Mouse (Mus musculus) kidney, adult 2 months (tissue): ENCODE results near the gene 4930404H24Rik. TPM values are rescaled to one million over a fixed set of nuclear protein-coding genes. Genes with fewer than 3 reads are reported as not detected.

Experiments
- DNase-seq: peaks from one replicate; pipeline ENCODE4 v3.0.0; 2021
- H3K27ac ChIP-seq: fragments of 200-500 bp; 2 replicates; pipeline ENCODE4 v1.5.1; 2012; ENCODE audit warnings: low read depth, low read length, control low read depth, inconsistent platforms; ENCODE audit not compliant: insufficient read depth
- H3K27me3 ChIP-seq: fragments of 200-500 bp; replicated peaks from 2 replicates; pipeline ENCODE4 v1.6.1; 2012; ENCODE audit warnings: mild to moderate bottlenecking, moderate library complexity, low read length, inconsistent platforms; ENCODE audit not compliant: control insufficient read depth, insufficient read depth
- H3K36me3 ChIP-seq: fragments of 200-500 bp; 2 replicates; pipeline ENCODE4 v1.6.1; 2012; ENCODE audit warnings: mild to moderate bottlenecking, moderate library complexity, low read length, inconsistent platforms; ENCODE audit not compliant: control insufficient read depth, insufficient read depth
- H3K4me1 ChIP-seq: fragments of 200-500 bp; 2 replicates; pipeline ENCODE4 v1.6.1; 2011; ENCODE audit warnings: low read length; ENCODE audit not compliant: control insufficient read depth, insufficient read depth
- H3K4me3 ChIP-seq: fragments of 200-500 bp; 2 replicates; pipeline ENCODE4 v1.5.1; 2011; ENCODE audit warnings: mild to moderate bottlenecking, low read depth, low read length, control low read depth; ENCODE audit not compliant: insufficient read depth
- CTCF ChIP-seq: fragments of 200-500 bp; conservative IDR thresholded peaks from 2 replicates; pipeline ENCODE4 v1.5.1; 2011; ENCODE audit warnings: low read depth, mild to moderate bottlenecking, control low read depth, low read length, moderate library complexity, mixed read lengths; ENCODE audit not compliant: insufficient read depth, insufficient read length
- POLR2A ChIP-seq: fragments of 200-500 bp; IDR thresholded peaks from one replicate; pipeline ENCODE4 v1.6.1; 2011; ENCODE audit warnings: low read depth, low read length, control low read depth
- WGBS: fragments of 180-500 bp; shearing (Covaris S2); methylation state at CpG from one replicate; pipeline ENCODE4 v1.1.7; 2018; 5-methylcytosine and 5-hydroxymethylcytosine counted together
- polyA plus RNA-seq: library from polyadenylated mRNA; depleted of rRNA; stranded (reverse); fragments of >200 nt; gene quantifications from 2 replicates; pipeline ENCODE4 v1.2.3, GENCODE M21; 2012

4930404H24Rik gene
- polyA plus RNA-seq, 1 experiment, result not detected

DNA sequence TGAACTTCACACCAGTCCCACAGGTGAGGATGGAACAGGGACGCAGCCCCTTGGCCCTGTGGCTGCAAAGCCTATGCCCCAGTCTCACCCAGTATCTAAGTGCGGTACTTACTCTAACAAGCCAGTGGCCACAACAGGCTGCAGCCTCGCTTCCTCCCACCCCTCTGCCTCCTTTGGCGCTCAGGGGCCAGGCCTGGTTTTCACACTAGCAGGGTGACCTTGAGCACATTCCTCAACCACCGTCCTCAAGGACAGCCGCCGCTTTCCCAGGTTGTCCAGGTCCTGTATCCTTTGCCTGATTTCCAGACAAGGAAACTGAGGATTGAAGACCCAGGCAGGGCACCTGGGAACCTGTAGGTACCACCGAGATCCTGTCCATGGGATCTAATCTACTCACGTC lies 30.6 kb downstream of the 4930404H24Rik start:
- no peak overlapping the region for H3K27ac ChIP-seq
- no peak for TF ChIP-seq CTCF
- TF ChIP-seq POLR2A, result no peak
- H3K36me3 ChIP-seq, result no peaks in the 10 kb centered on the region
- no peak for DNase-seq
- no peaks in the 10 kb centered on the region for H3K27me3 ChIP-seq
- no peak overlapping the region for H3K4me3 ChIP-seq
- 66% methylated on average over 9 of the region's 9 CpGs for WGBS
- H3K4me1 ChIP-seq, result 0 out of 2 replicates have a peak, but pooled peaks cover 3% of the 10 kb centered on the region

GRCm38 (mm10) chr2:153523656-153524055 lies 31.1 kb downstream of the 4930404H24Rik start:
- no peaks in the 10 kb centered on the region for H3K36me3 ChIP-seq
- H3K4me1 ChIP-seq, result 0 out of 2 replicates have a peak, but pooled peaks cover 3% of the 10 kb centered on the region
- no peak for DNase-seq
- no peak overlapping the region for H3K4me3 ChIP-seq
- 91% methylated on average over 12 of the region's 12 CpGs for WGBS
- no peak for TF ChIP-seq POLR2A
- no peak for TF ChIP-seq CTCF
- 0 out of 2 replicates have a peak, but pooled peaks cover 2% of the 10 kb centered on the region for H3K27me3 ChIP-seq
- H3K27ac ChIP-seq, result no peak overlapping the region

DNA sequence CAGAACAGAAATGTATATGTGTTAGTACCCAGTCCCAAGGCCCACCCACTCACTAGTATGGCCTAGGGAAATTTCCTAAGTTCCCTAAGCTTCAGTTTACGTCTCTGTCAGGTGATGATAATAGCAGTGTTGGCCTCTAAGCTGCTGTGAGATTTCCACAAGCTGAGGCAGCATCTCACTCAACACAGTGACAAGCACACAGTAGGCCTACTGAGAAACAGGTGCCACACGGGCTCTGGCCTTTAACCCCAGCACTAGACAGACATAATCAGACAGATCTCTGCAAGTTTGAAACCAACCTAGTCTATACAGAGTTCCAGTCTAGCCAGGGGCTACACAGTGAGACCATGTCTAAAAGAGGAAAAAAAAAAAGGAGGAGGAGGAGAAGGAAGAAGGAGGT lies 32.1 kb downstream of the 4930404H24Rik start:
- Histone ChIP-seq H3K4me1 (0 out of 2 replicates have a peak, but pooled peaks cover 3% of the 10 kb centered on the region), H3K27me3 (0 out of 2 replicates have a peak, but pooled peaks cover 2% of the 10 kb centered on the region), H3K4me3 (no peak overlapping the region), H3K36me3 (no peaks in the 10 kb centered on the region), H3K27ac (no peak overlapping the region)
- no peak for DNase-seq
- 79% methylated on average over 2 of the region's 2 CpGs for WGBS
- TF ChIP-seq CTCF (no peak), POLR2A (no peak)

DNA sequence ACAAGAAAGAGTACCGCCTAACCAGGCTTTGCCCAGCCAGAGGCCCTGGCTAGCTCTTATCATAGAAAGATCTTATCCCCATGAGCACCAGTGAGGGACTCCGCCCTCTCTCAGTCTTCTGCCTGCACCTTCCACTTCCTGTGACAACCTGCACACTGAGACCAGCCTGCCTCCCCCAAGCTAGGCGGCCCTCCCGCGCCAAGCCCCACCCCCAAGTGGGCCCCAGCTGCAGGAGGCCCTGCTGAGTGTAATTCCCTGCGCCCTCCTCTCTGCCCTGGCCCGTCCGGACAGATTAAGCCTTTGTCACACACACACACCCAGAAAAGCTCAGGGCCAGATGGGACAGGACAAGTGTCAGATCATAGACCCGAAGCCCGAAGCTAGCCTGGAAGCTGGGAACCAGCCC lies 33.3 kb downstream of the 4930404H24Rik start:
- DNase-seq, result no peak
- 0 out of 2 replicates have a peak, but pooled peaks cover 3% of the 10 kb centered on the region for H3K4me1 ChIP-seq
- WGBS, result 52% methylated on average over 10 of the region's 10 CpGs
- H3K27me3 ChIP-seq, result 0 out of 2 replicates have a peak, but pooled peaks cover 2% of the 10 kb centered on the region
- no peak overlapping the region for H3K27ac ChIP-seq
- H3K36me3 ChIP-seq, result no peaks in the 10 kb centered on the region
- TF ChIP-seq CTCF (no peak), POLR2A (no peak)
- H3K4me3 ChIP-seq, result no peak overlapping the region

DNA sequence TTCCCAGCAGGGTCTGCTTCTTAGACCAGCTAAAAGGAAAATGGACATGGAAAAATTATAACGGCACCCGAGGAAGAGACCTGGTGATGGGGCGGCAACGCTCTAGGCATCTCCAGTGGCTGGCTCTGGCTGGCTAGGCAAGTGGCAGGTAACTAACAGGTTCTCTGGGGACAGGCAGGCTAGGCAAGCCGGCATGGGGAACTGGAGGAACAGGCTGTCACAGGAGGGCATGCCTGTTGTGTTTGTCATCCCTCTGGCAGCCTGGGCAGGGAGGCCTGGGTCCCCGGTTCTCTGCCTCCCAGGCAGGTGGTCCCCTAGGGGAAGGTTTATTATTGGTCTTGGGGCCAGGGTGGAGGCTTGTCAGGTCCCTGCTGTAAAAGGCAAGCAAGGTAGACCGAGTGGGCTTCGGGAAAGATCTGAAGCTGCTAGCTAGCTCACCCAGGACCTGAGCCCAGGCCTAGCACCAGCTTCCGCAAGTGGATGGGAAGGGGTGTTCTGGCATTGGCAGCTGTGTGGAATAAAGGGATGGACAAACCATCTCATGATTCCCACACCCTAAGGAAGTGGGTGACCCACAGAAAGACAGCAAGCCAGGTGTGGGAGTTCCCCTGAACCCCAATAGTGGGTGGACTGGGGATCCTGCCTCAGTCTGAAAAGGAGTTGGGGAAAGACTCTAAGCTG lies 34.4 kb downstream of the 4930404H24Rik start:
- H3K27me3 ChIP-seq, result 0 out of 2 replicates have a peak, but pooled peaks cover 2% of the 10 kb centered on the region
- no peak for DNase-seq
- 0 out of 2 replicates have a peak, but pooled peaks cover 3% of the 10 kb centered on the region for H3K4me1 ChIP-seq
- TF ChIP-seq POLR2A, result no peak
- TF ChIP-seq CTCF, result no peak
- H3K36me3 ChIP-seq, result no peaks in the 10 kb centered on the region
- H3K4me3 ChIP-seq, result no peak overlapping the region
- 0 out of 2 replicates have a peak overlapping the region, but pooled peaks have one; percentile 8 for H3K27ac ChIP-seq
- WGBS, result 69% methylated on average over 9 of the region's 9 CpGs

- H3K36me3 ChIP-seq, result no peaks in the 10 kb centered on the region
- 0 out of 2 replicates have a peak, but pooled peaks cover 3% of the 10 kb centered on the region for H3K4me1 ChIP-seq
- H3K27me3 ChIP-seq, result 0 out of 2 replicates have a peak, but pooled peaks cover 2% of the 10 kb centered on the region
- TF ChIP-seq POLR2A, result no peak
- no peak for TF ChIP-seq CTCF
- no peak overlapping the region for H3K27ac ChIP-seq
- DNase-seq, result peak; percentile 58
- peak overlapping the region; percentile 50; the same call in 1 of the 2 replicates for H3K4me3 ChIP-seq
- WGBS, result 15% methylated on average over 80 of the region's 85 CpGs
Measured at GRCm38 (mm10) chr2:153527580-153528531, 35.3 kb downstream of the 4930404H24Rik start.

DNA sequence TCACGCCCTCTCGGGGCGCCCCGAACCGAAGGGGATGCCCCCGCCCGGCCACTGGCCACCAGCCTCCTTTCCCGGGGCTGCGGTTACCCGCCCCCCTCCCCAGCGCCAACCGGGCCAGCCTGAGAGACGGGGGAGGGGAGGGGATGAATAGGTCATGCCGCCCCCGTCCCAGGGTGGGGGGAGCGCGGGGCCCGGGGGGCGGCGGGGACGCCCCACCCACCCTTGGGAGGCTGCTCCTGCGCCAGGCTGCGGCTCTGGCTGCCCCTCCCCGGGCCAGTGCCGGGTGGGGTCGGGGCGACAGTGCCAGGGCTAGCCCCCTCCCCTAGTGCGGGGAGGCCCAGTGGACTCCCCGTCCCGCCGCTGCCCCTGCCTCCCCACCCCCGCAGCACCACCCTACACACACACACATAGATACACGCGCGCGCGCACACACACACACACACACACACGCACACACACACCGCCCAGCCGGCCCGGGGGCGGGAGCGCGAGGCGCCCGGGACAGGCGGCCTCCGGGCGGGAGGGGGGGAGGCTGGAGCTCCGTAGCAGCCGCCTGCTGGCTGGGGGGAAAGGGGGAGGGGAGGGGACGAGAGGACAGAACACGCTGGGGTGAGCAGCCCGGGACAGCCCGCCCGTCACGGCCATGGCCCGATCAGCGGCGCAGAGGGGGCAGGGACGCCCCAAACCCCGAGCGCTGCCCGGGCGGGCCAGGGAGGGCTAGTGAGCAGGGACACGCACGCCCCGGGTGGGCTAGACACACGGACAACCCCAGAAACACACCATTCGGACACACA lies 36.2 kb downstream of the 4930404H24Rik start:
- 0 out of 2 replicates have a peak, but pooled peaks cover 2% of the 10 kb centered on the region for H3K27me3 ChIP-seq
- no peak for TF ChIP-seq POLR2A
- TF ChIP-seq CTCF, result no peak
- peak overlapping the region; percentile 50 for H3K4me3 ChIP-seq
- H3K4me1 ChIP-seq, result no peaks in the 10 kb centered on the region
- H3K36me3 ChIP-seq, result no peaks in the 10 kb centered on the region
- WGBS, result 2% methylated on average over 49 of the region's 70 CpGs
- no peak overlapping the region for H3K27ac ChIP-seq
- DNase-seq, result no peak
